Mouse (Mus musculus) megakaryocyte, embryonic 14.5 days (primary cell): ENCODE results near the gene Bgn.
"Not testable (repeated sequence)": the region's sequence is repeated elsewhere in the genome, so short reads cannot be mapped to it uniquely, and the experiment has no call there.

ENCODE experiments used
- FLI1 ChIP-seq: IDR thresholded peaks from 2 replicates; pipeline ENCODE4 v1.6.1; 2012; ENCODE audit warnings: low read length, inconsistent platforms, mixed read lengths
- GATA1 ChIP-seq: IDR thresholded peaks from 3 replicates; pipeline ENCODE4 v1.6.1; 2012; ENCODE audit warnings: mixed read lengths, low read length, inconsistent platforms, borderline replicate concordance

GRCm38 (mm10) chrX:73493567-73493966, 10.2 kb downstream of the Bgn start:
- TF ChIP-seq GATA1, FLI1: not testable (repeated sequence)
